Mouse (Mus musculus): Measurements from ENCODE around the gene Dip2c.

Gene Dip2c

GRCm38 (mm10) chr13:9663593-9663992 lies 387.3 kb downstream of the Dip2c start:
- DNase-seq (ENCODE audit: low spot score), result no peak

DNA sequence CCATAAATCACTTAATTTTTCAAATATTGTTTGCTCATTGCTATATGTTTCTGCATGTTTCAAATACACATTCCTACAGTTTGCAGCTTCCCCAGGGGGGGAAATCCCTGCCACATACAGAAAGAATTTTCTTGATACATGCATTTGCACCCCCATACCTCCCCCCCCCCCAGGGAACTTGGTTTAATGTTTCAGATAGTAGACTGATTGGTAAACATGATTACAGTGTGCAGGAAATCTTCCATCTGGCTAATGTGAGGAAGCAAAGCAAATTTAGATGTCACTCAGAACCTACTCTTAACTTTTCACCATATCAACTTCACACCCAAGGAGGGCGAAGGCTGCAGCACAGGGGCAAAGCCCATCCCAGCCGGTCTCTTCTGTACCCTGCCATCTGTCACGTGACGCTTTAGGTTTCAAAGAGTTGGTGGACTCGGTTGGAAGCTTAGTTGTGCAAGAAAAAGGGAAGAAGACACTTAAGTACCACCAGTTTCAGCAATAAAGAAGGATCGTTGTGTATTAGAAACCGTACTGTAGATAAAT lies 391.7 kb downstream of the Dip2c start:
- DNase-seq (ENCODE audit: low spot score), result no peak

DNA sequence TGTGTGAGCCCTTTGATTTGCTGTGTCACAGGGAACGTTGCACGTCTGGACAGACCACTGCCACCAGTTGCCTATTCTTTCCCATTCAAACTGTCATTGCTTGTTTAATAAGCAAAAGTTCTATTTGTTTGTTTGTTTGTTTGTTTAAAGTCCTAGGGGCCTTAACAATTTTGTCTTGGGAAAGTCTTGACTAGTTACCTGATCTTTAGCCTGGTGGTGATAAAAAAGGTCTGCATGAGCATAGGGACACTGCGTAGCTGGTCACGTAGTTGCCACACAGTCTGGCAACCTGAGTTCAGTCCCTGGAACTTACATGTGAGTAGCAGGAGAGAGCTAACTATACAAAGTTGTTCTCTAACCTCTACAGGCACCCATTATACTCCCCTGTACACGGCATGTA lies 392.9 kb downstream of the Dip2c start:
- no peak for DNase-seq (ENCODE audit: low spot score)

GRCm38 (mm10) chr13:9674126-9674525 lies 397.8 kb downstream of the Dip2c start:
- DNase-seq (ENCODE audit: low spot score), result no peak

GRCm38 (mm10) chr13:9681492-9681891 lies 405.2 kb downstream of the Dip2c start:
- DNase-seq (ENCODE audit: low spot score), result no peak

GRCm38 (mm10) chr13:9683280-9683679 lies 407.0 kb downstream of the Dip2c start:
- DNase-seq (ENCODE audit: low spot score), result no peak

DNA sequence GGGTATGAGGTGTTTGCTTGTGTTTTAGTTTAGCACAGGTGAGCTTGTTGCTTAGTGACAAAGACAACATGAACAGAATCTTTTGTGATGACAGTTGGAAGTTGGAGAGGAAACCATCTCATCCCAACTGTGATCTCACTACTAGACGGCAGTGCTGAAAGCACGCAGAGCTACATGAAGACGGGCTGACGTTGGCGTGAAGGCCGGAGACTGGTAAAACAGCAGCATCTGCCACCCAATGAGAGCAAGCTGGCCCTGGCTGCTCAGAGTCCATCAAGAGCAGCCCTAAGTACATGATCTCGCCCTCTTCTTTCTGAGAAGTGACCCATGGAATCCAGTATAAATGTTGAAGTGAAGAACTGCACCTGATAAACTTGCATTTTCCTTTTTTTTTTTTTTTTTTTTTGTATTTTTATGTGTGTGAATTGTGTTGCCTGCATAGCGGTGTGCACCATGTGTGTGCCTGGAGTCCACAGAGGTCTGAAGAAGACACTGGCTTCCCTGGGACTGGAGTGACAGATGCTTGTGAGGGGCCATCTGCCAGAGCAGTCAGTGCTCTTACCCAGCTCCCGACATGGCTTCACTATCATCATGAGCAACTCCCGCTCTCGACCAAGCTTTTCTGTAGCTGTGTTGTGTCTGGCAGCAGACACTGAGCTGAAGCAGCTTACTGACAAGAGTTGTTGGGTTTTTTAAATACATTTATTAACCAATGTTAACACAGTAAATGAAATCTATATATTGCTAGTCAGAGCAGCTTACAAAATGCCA lies 408.0 kb downstream of the Dip2c start:
- no peak for DNase-seq (ENCODE audit: low spot score)

DNA sequence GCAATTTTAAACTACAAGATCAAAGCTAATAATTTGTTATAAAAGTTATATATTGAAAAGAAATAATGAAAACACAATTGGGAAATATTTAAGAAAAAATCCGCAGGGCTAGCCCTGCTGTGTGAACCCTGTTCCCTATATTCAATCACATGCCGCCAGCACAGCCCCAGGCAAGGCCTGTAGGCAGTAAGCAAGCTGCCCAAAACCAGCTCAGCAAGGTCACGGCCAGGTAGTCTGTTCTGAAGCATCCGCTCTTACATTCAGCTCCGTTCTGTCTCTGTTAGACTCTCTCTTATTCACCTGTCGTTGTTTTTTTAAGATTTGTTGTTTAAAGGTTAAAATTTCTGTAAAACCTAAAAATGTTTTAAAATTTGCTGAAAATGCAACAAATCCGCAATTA lies 409.9 kb downstream of the Dip2c start:
- DNase-seq (ENCODE audit: low spot score), result no peak

GRCm38 (mm10) chr13:9686765-9687164 lies 410.4 kb downstream of the Dip2c start:
- DNase-seq (ENCODE audit: low spot score), result no peak

- no peak for DNase-seq (ENCODE audit: low spot score)
Observed at GRCm38 (mm10) chr13:9689366-9689765, 413.0 kb downstream of the Dip2c start.

- DNase-seq (ENCODE audit: low spot score), result no peak
Observed at GRCm38 (mm10) chr13:9692876-9693275, 416.5 kb downstream of the Dip2c start.

- DNase-seq (ENCODE audit: low spot score), result no peak
Observed at GRCm38 (mm10) chr13:9694651-9695050, 418.3 kb downstream of the Dip2c start.

DNA sequence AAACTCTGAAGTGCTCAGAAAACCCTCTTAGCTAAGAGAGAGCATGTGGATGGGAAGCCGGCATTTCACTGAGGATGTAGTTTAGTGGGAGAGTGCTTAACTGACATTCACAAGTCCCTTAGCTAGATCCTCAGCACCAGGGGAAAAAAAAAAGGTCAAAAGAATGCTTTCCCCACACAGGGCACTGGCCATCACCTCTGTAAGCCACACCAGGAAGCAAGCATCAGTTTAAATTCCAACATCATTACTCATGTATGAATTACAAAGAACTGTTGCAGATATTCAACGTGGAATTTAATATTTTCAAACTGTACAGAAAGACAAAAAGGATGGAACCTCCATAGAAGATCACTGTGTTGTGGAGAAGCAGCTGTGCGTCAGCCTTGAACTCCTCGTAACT lies 419.1 kb downstream of the Dip2c start:
- no peak for DNase-seq (ENCODE audit: low spot score)

GRCm38 (mm10) chr13:9695809-9696208 lies 419.5 kb downstream of the Dip2c start:
- no peak for DNase-seq (ENCODE audit: low spot score)

DNA sequence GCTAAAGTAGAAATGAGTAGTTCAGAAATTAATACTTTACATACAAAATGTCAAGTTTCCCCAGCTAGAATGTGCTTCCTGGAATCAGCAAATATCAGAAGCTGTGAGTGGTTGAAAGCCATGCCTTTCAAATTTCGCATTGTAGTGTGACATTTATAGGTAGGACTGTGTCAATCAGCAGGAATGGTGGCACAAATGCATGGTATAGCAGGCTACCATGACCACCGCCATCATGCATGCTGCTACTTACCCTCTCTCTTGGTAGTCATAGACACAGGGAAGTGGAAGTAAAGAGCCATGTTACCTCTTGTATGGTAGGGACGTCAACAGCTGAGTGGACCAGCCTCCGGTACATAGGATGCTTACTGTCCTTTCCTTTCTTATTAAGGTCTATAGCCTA lies 421.0 kb downstream of the Dip2c start:
- no peak for DNase-seq (ENCODE audit: low spot score)

DNA sequence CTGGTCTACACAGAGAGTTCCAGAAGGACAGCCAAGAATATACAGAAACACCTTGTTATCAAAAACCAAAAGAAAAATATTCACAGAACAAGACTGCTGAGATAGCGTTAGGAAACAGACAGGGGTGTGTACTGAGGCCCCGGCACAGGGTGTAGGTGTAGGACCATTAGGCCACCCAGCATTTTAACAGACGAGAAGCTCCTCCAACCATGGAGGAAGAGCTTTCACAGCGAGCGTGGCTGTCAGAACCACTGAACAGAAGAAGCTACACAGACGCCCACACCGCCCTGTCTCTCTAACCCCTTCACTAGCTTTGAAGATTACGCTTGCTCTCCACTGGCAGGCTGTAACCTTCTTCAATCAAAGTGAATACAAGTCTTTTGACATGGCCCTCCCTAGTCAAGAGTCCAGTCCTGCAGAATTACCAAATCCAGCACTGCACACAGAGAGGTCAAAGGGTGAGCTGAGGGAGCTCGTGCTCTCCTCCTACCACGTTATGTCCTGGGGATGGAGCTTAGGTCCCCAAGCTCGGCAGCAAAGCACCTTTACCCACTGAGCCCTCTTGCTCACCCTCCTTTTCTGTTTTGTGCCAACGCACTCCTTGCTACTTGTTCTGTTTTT lies 426.4 kb downstream of the Dip2c start:
- DNase-seq (ENCODE audit: low spot score), result no peak

DNA sequence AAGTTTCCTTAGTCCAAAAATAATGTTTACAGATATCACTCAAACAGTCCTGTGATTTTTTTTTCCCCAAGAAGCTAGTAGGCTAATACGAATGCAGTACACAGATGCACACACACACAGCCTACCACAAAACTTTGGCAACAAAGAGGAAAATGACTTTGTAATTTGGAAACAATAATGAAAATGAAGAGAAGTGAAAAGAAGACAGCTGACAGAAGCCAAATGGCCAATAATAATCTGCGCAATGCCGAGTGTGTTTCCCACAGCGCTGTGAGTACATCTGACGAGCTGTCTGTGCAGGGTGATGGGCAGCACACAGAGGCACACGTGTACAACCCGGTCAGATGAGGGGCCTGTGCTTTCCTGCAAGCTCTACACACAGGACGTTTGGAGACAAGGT lies 430.4 kb downstream of the Dip2c start:
- no peak for DNase-seq (ENCODE audit: low spot score)

DNA sequence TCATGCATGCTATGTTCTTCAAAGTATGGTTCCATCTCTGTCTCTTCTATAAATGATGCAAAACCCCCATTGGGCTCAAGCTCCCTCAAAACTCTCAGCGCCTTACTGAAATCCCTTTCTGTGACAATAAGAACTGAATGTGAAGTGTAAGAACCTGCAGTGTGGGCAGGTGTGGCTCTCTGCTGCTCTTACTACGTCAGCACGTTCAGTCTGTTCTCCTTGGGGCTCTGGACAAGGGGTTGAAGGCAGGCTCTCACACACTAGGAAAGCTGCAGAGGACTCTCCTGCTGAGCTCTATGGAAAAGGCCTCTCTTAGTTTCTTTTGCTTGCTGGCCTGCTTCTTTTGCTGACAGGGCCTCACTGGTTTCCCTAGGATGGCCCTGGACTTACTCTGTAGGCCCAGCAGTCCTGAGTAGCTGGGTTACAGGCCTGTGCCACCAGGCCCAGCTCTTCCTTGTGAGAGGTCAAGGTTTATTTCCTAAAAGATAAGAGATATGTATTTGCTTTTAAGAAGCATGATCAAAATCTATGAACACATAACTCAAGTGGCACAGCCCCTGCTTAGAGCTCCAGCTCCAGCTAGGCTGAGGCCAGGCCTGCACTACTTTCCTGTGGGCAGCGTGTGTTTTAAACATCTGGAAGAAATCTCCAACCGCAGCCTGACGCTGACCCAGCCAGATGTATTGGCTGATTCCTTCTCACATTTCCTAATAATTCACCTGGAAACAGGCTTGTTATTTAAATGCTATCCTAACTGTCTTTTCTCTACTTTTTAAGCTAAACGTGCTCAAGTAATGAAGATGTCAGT lies 432.3 kb downstream of the Dip2c start:
- DNase-seq (ENCODE audit: low spot score), result no peak

DNA sequence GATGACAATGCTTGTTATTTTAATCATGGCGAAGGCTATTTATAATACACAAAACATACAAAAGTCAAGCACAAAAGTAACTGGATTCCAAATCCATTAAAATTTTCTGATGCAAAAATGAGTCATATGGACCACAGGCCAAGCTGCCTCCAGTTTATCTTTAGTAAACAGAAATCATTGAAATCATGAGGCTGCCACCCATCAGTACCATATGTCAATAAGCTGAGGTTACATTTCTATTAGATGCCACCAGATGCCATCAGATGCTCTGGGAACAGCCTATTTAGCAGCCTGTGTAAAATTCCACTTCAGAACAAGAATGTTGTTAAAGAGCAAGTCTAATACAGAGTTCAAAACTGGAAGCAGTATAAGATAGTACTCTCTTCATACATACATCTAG lies 436.1 kb downstream of the Dip2c start:
- DNase-seq (ENCODE audit: low spot score), result no peak

- no peak for DNase-seq (ENCODE audit: low spot score)
Observed at GRCm38 (mm10) chr13:9712971-9713370, 436.6 kb downstream of the Dip2c start.

DNA sequence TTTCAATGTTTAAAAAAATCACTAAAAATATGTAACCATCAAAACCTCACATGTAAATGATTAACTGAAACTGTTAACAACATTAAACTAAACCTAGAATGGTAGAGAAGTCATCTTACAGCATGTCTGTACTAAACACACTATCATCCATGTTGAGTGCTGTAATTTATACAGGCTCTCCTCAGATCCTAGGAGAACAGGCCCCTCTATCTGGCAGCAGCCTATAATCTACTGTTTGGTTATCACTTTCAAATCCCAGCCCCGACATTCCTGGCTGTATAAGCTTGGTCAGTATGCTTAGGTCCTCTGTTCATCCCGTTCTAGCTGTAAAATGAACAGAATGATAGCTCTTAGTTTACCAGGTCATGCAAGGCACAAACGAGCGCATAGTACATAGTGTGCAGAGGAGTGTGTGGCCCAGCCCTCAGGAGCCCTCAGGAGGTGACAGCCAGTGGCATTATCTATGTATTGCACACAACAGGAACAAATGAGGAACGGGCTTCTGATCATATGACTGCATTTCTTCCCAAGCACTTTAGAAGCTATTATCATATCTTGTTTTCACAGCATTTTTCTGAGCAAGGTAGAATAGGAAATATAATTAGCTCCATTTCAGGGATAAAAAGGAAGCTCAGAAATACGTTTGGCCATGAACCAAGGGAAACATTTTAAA lies 437.3 kb downstream of the Dip2c start:
- no peak for DNase-seq (ENCODE audit: low spot score)

DNA sequence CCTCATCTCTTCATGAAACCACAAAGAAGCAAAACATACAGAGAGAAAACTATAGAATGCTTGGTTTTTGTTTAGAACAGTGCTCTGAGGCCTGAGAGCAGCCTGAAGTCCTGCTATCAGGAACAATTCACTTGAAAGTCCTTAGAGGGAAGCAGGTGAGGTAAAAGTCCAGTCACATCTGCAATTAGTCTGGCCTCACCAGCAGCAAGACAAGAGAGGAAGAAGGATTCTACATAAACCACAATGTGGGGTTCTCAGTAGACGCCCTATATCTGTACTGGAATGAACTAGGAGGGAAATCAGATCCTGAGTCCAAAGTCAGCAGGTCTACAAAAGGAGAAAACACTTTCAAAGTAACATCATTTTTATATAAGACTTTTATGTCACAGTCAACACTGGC lies 438.9 kb downstream of the Dip2c start:
- no peak for DNase-seq (ENCODE audit: low spot score)

All from retina, embryonic 14.5 days (tissue).